Mouse (Mus musculus): ENCODE data around the gene Sco2.

DNA sequence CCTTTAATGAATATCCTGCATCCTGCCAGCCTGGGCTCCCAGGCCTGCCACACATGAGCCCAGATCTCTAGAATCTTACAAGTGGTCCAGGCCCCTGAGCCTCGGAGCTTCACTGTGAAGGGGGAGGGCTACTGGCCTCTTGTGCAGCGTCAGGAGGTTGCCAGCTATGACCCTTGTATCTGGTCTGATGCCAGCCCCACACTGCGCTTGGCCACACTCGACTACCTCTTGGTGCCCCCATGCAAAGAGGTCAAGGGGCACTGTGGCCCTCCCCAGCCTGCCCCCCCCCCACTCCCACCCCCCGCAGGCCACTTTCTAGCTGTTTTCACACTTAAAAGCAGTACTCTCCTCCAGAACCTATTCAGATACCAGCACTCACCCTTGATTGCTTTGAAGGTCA, 47.2 kb downstream of the Sco2 start:
- TF ChIP-seq POLR2A (IDR thresholded peaks at IDR 0.05; ENCODE audit: extremely low read depth, insufficient read depth, low read length) (no peak), CTCF (IDR thresholded peaks at IDR 0.05; ENCODE audit: extremely low read depth, insufficient read depth, low read length) (no peak)

All from cortical plate, adult 2 months (tissue).